Mouse (Mus musculus): ENCODE results near the gene Pacrg. TPM values are rescaled to one million over a fixed set of nuclear protein-coding genes. Genes with fewer than 3 reads are reported as not detected.

Pacrg gene
- polyA plus RNA-seq, 1 experiment from 2014 or later = 6.4 TPM

DNA sequence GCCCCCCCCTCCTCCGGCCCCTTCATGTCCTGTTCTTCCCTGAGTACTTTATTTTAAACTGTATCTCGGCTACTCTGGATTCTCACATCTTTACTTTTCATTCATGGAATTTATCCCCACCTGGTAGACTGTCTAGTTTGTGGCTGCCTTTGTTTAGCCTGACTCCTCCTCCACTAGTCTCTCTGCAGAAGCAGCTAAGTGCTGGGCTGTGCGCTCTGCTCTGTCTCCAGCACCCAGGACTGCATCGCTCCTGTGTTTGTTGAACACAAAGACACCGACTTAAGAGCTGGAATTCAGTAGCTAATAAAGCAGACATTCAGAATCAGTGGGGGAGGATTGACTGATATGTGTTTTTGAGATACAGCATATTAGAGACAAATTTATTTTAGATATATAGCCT is 391.7 kb downstream of the Pacrg start:
- ATAC-seq (ENCODE audit: insufficient read depth, low FRiP score, low TSS enrichment) = no peak
- H3K27ac ChIP-seq (ENCODE audit: low read depth, low read length) = no peak overlapping the region

DNA sequence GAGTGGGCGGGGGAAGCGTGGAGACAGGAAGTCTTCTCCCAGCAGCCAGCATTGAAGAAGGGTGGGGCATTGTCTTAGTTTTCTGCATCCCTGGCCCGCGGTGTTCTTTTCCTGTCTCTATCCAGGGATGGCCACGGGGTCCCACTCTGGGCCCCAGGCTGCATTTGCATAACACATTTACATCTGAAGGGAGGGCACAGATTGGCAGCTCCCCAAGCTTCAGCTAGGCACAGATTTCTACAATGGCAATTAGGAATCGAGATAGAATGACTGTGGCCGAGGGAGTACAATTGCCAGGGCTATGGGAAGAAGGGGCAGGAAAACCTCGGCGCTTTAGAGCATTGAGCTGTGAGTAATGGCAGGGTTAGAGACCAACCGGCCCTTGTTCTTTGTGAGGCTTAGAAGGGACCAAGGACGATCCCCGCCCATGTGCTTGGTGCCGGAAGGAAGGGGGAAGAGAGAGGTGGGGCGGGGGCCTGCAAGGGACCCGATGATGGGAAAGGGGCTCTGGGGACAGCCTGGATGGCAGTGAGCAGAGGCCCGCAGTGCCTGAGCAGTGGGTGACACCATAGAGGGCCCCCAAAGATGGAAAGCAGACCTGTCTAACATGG is 398.5 kb downstream of the Pacrg start:
- 22% methylated on average over 16 of the region's 16 CpGs for WGBS
- peak overlapping the region; percentile 62 for H3K27ac ChIP-seq (ENCODE audit: low read depth, low read length)
- no peaks in the 10 kb centered on the region for H3K36me3 ChIP-seq (ENCODE audit: control insufficient read depth, insufficient read depth, low read length)
- no peaks in the 10 kb centered on the region for H3K27me3 ChIP-seq (ENCODE audit: control insufficient read depth, insufficient read depth, low read length)
- no peak overlapping the region for H3K4me3 ChIP-seq (ENCODE audit: low read depth, low read length)
- ATAC-seq (ENCODE audit: insufficient read depth, low FRiP score, low TSS enrichment) (peak; percentile 83), DNase-seq (ENCODE audit: low spot score) (peak; percentile 52)
- H3K9me3 ChIP-seq (ENCODE audit: control insufficient read depth, low read length) = no peaks in the 10 kb centered on the region
- no peak overlapping the region for H3K4me2 ChIP-seq (ENCODE audit: low read depth)
- peaks cover 5% of the 10 kb centered on the region for H3K4me1 ChIP-seq (ENCODE audit: control insufficient read depth, insufficient read depth, low read length)
- peak overlapping the region; percentile 37 for H3K9ac ChIP-seq (ENCODE audit: low read length)

More for the DNA sequence above, 391.7 kb downstream of the Pacrg start:
- Histone ChIP-seq H3K27me3 (ENCODE audit: control insufficient read depth, insufficient read depth, low read length) (no peaks in the 10 kb centered on the region), H3K4me3 (ENCODE audit: low read depth, low read length) (no peak overlapping the region), H3K4me2 (ENCODE audit: low read depth) (no peak overlapping the region), H3K4me1 (ENCODE audit: control insufficient read depth, insufficient read depth, low read length) (peaks cover 5% of the 10 kb centered on the region; the same call in 1 of the 2 replicates), H3K9ac (ENCODE audit: low read length) (no peak overlapping the region), H3K9me3 (ENCODE audit: control insufficient read depth, low read length) (no peaks in the 10 kb centered on the region), H3K36me3 (ENCODE audit: control insufficient read depth, insufficient read depth, low read length) (no peaks in the 10 kb centered on the region)
- WGBS = 71% methylated on average over 5 of the region's 5 CpGs
- no peak for DNase-seq (ENCODE audit: low spot score)

DNA sequence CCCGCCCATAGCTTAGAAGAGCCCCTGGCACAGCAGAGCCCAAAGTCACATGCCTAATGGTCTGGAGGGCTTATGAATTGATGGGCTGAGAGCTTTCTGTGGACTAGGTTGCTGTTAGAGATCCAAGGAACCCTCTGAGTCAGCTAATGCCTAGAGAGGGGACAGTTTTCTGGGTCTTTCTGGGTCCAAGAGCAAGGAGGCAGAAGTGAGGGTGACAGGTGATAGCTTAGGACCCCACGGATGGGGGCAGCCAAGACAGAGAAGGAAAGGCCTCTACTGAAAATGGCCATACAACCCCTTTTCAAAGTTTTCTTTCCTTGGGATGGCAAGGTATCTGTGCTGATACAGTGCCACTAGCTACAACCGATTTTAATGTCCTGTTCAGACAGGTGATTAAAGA is 399.1 kb downstream of the Pacrg start:
- Histone ChIP-seq H3K4me2 (ENCODE audit: low read depth) (no peak overlapping the region), H3K4me1 (ENCODE audit: control insufficient read depth, insufficient read depth, low read length) (peaks cover 5% of the 10 kb centered on the region), H3K27ac (ENCODE audit: low read depth, low read length) (no peak overlapping the region), H3K4me3 (ENCODE audit: low read depth, low read length) (no peak overlapping the region), H3K9ac (ENCODE audit: low read length) (no peak overlapping the region), H3K36me3 (ENCODE audit: control insufficient read depth, insufficient read depth, low read length) (no peaks in the 10 kb centered on the region), H3K27me3 (ENCODE audit: control insufficient read depth, insufficient read depth, low read length) (no peaks in the 10 kb centered on the region), H3K9me3 (ENCODE audit: control insufficient read depth, low read length) (no peaks in the 10 kb centered on the region)
- WGBS = 90% methylated on average over 3 of the region's 3 CpGs
- ATAC-seq (ENCODE audit: insufficient read depth, low FRiP score, low TSS enrichment) (no peak), DNase-seq (ENCODE audit: low spot score) (no peak)

DNA sequence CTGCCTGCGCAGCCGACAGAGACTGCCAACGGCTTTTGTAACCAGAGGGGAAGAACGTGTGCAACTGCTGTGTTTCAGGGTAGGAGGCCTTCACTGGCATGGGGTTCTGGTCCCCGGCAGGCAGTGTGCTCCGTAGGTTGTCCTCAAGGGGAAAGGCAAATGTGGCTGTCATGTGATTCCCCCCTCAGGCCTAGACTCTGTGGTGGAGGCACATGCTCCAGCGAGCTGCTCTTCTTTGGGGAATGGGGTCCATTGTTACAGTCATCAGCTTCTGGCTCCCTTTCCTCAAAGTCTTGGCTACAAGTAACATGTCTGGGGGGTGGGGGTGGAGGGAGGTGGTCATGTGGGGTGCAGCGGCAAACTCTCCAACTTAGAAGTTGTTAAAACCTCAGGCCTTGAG is 400.3 kb downstream of the Pacrg start:
- H3K36me3 ChIP-seq (ENCODE audit: control insufficient read depth, insufficient read depth, low read length) = no peaks in the 10 kb centered on the region
- no peaks in the 10 kb centered on the region for H3K9me3 ChIP-seq (ENCODE audit: control insufficient read depth, low read length)
- H3K27me3 ChIP-seq (ENCODE audit: control insufficient read depth, insufficient read depth, low read length) = no peaks in the 10 kb centered on the region
- no peak overlapping the region for H3K27ac ChIP-seq (ENCODE audit: low read depth, low read length)
- H3K4me2 ChIP-seq (ENCODE audit: low read depth) = no peak overlapping the region
- H3K9ac ChIP-seq (ENCODE audit: low read length) = no peak overlapping the region
- DNase-seq (ENCODE audit: low spot score) = no peak
- H3K4me1 ChIP-seq (ENCODE audit: control insufficient read depth, insufficient read depth, low read length) = peaks cover 5% of the 10 kb centered on the region
- no peak for ATAC-seq (ENCODE audit: insufficient read depth, low FRiP score, low TSS enrichment)
- no peak overlapping the region for H3K4me3 ChIP-seq (ENCODE audit: low read depth, low read length)
- WGBS = 75% methylated on average over 8 of the region's 8 CpGs

DNA sequence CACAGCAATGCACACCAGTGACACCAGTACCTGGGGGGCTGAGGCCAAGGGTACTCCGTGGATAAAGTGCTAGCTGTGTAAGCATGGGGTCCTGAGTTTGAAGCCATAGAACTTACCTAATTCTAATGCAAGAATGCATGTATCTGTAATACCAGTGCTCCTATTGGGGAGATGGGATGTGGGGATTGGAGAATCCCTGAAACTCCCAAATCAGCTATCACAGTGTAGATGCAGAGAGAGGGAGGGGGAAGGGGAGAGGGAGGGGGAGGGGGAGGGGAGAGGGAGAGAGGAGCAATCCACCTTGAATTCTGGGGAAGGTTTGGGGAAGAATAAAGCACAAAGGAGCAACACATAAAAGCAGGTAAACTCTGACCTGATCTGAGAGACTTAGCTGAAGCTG is 405.2 kb downstream of the Pacrg start:
- H3K4me2 ChIP-seq (ENCODE audit: low read depth) = no peak overlapping the region
- 55% methylated on average over 1 of the region's 1 CpGs for WGBS
- no peak overlapping the region for H3K27ac ChIP-seq (ENCODE audit: low read depth, low read length)
- no peaks in the 10 kb centered on the region for H3K27me3 ChIP-seq (ENCODE audit: control insufficient read depth, insufficient read depth, low read length)
- DNase-seq (ENCODE audit: low spot score) (no peak), ATAC-seq (ENCODE audit: insufficient read depth, low FRiP score, low TSS enrichment) (no peak)
- no peak overlapping the region for H3K9ac ChIP-seq (ENCODE audit: low read length)
- no peaks in the 10 kb centered on the region for H3K4me1 ChIP-seq (ENCODE audit: control insufficient read depth, insufficient read depth, low read length)
- no peak overlapping the region for H3K4me3 ChIP-seq (ENCODE audit: low read depth, low read length)
- no peaks in the 10 kb centered on the region for H3K36me3 ChIP-seq (ENCODE audit: control insufficient read depth, insufficient read depth, low read length)
- no peaks in the 10 kb centered on the region for H3K9me3 ChIP-seq (ENCODE audit: control insufficient read depth, low read length)

DNA sequence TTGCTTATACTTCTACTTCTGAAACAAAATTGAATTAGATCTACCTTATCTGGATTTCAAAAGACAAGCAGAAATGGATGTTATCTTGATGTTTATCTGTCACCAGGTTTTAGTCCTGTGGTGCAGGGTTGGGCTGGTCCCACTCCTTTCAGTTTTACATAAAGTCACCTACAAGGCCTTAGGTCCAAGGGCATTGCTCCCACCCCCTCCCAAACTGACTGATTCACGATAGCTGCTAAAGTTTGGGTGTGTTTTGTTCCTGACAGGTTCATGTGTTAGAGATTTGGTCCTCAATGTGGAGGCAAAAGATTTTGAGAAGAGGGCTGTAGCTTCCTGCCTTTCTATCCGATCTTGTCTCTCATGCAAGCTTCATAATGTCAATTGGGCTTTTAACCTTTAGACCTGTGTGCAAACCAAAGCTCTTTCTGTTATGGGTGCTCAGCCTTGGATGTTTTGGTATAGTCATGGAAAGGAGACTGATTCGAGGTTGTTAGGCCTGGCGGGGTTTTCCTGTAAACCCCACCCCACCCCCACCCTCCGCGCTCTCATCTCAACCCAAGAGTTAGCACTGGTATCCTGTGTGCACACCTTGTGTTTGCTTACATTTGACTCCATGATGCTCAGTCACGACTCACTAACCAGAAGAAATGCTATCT is 407.5 kb downstream of the Pacrg start:
- ATAC-seq (ENCODE audit: insufficient read depth, low FRiP score, low TSS enrichment) = no peak
- Histone ChIP-seq H3K4me3 (ENCODE audit: low read depth, low read length) (no peak overlapping the region), H3K36me3 (ENCODE audit: control insufficient read depth, insufficient read depth, low read length) (no peaks in the 10 kb centered on the region), H3K4me2 (ENCODE audit: low read depth) (no peak overlapping the region), H3K9ac (ENCODE audit: low read length) (no peak overlapping the region), H3K27ac (ENCODE audit: low read depth, low read length) (no peak overlapping the region), H3K9me3 (ENCODE audit: control insufficient read depth, low read length) (no peaks in the 10 kb centered on the region), H3K27me3 (ENCODE audit: control insufficient read depth, insufficient read depth, low read length) (no peaks in the 10 kb centered on the region), H3K4me1 (ENCODE audit: control insufficient read depth, insufficient read depth, low read length) (no peaks in the 10 kb centered on the region)
- 91% methylated on average over 7 of the region's 7 CpGs for WGBS
- no peak for DNase-seq (ENCODE audit: low spot score)

DNA sequence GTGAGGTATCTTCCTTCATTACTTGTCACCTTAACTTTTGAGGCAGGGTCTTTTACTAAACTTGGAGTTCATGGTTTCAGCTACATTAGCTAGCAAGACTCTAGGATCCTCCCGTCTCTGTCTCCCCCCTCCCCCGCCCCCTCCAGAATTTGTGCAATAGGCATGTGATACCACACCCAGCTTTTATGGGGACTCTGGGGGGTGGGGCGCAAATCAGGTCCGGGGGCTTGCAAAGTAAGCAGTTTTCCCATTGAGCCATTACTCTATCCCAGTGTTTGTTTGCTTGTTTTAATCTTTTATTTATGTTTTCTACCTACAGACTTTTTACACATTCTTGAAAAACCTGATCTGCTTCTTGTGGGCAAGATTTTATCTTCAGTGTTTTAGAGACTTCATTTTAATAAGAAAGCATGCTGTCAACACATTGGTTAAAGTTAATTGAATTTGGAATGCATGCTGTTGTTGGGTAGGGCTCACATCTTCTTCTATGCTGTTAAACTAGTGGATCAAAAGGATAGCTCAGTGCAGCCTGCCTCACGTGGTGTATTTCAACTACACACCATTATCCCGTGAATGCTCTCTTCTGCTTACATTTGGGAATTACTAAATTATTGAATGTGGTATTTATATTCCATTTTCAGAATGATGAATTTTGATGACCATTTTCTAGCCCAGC is 408.1 kb downstream of the Pacrg start:
- no peak overlapping the region for H3K9ac ChIP-seq (ENCODE audit: low read length)
- H3K36me3 ChIP-seq (ENCODE audit: control insufficient read depth, insufficient read depth, low read length) = no peaks in the 10 kb centered on the region
- DNase-seq (ENCODE audit: low spot score) = no peak
- ATAC-seq (ENCODE audit: insufficient read depth, low FRiP score, low TSS enrichment) = no peak
- no peak overlapping the region for H3K4me3 ChIP-seq (ENCODE audit: low read depth, low read length)
- H3K27me3 ChIP-seq (ENCODE audit: control insufficient read depth, insufficient read depth, low read length) = no peaks in the 10 kb centered on the region
- no peaks in the 10 kb centered on the region for H3K9me3 ChIP-seq (ENCODE audit: control insufficient read depth, low read length)
- no peak overlapping the region for H3K4me2 ChIP-seq (ENCODE audit: low read depth)
- H3K27ac ChIP-seq (ENCODE audit: low read depth, low read length) = no peak overlapping the region
- H3K4me1 ChIP-seq (ENCODE audit: control insufficient read depth, insufficient read depth, low read length) = no peaks in the 10 kb centered on the region
- WGBS = 63% methylated on average over 6 of the region's 6 CpGs

DNA sequence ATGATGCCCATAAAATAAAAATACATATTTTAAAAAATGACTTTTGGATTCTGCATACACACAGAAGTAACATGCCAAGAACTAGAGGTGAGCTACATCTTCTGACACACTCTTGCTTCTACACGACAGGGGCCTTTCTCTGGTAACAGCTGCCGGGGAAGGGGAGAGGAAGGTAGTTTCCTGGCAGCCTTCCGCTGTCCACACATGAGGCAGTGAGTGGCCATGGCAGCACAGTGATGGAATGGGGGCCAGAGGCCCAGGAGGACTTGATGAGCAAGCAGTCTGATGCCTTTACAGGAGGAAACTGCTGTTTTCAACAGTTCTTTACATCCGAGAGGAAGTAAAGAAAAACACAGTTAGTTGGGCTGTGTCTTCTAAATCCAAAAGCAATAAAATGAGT is 409.3 kb downstream of the Pacrg start:
- no peak overlapping the region for H3K27ac ChIP-seq (ENCODE audit: low read depth, low read length)
- 85% methylated on average over 4 of the region's 4 CpGs for WGBS
- no peak for DNase-seq (ENCODE audit: low spot score)
- no peak overlapping the region for H3K4me2 ChIP-seq (ENCODE audit: low read depth)
- ATAC-seq (ENCODE audit: insufficient read depth, low FRiP score, low TSS enrichment) = no peak
- H3K4me3 ChIP-seq (ENCODE audit: low read depth, low read length) = no peak overlapping the region
- no peaks in the 10 kb centered on the region for H3K36me3 ChIP-seq (ENCODE audit: control insufficient read depth, insufficient read depth, low read length)
- H3K27me3 ChIP-seq (ENCODE audit: control insufficient read depth, insufficient read depth, low read length) = no peaks in the 10 kb centered on the region
- H3K9me3 ChIP-seq (ENCODE audit: control insufficient read depth, low read length) = no peaks in the 10 kb centered on the region
- no peaks in the 10 kb centered on the region for H3K4me1 ChIP-seq (ENCODE audit: control insufficient read depth, insufficient read depth, low read length)
- H3K9ac ChIP-seq (ENCODE audit: low read length) = no peak overlapping the region

DNA sequence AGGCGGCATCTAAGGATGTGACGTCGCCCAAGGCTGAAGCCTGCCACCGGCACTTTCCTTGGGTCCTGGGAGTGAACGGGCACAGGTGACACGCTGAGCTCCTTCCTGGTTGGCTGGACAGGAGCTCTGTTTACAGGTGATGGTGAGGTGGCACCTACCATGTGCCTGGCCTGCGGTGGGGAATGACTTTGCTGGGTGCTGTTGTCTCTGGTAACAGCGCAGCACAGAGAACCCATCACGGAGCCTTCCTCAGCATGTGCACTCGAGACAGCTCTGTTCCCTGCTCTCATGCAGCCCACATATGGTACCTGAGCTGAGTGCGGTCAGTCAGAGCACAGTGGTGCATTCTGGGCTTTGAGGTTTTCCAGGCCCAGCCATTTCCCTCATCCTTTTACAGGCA is 410.7 kb downstream of the Pacrg start:
- H3K27me3 ChIP-seq (ENCODE audit: control insufficient read depth, insufficient read depth, low read length) = no peaks in the 10 kb centered on the region
- H3K4me1 ChIP-seq (ENCODE audit: control insufficient read depth, insufficient read depth, low read length) = no peaks in the 10 kb centered on the region
- ATAC-seq (ENCODE audit: insufficient read depth, low FRiP score, low TSS enrichment) = no peak
- no peak for DNase-seq (ENCODE audit: low spot score)
- H3K4me2 ChIP-seq (ENCODE audit: low read depth) = no peak overlapping the region
- H3K9ac ChIP-seq (ENCODE audit: low read length) = no peak overlapping the region
- H3K9me3 ChIP-seq (ENCODE audit: control insufficient read depth, low read length) = no peaks in the 10 kb centered on the region
- no peak overlapping the region for H3K27ac ChIP-seq (ENCODE audit: low read depth, low read length)
- WGBS = 90% methylated on average over 11 of the region's 11 CpGs
- H3K4me3 ChIP-seq (ENCODE audit: low read depth, low read length) = no peak overlapping the region
- H3K36me3 ChIP-seq (ENCODE audit: control insufficient read depth, insufficient read depth, low read length) = no peaks in the 10 kb centered on the region

Measured in neural tube, embryonic 11.5 days (tissue).